Mouse (Mus musculus): Measurements from ENCODE around the gene Rcvrn.

DNA sequence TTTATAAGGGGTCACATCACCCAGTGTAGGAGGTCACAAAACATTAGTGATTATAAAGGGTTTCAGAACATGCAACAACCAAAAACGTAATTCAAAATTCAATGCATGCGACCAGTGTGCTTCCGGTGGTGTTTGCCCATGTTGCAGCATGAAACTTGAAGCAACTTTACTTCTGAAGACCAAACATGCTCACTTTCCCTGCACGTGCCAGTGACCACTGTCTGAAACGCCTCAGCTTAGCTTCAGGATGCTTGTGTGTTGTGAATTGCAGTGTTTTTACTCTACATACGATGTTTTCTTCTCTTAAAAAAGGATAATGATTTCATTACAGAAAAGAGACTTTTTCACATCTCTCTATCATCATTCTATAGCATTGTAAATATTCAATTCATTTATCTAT is 43.2 kb downstream of the Rcvrn start:
- TF ChIP-seq CTCF (conservative IDR thresholded peaks at IDR 0.05; ENCODE audit: low read length) (no peak), POU5F1 (IDR thresholded peaks at IDR 0.05; ENCODE audit: borderline replicate concordance, low read length) (no peak), NANOG (IDR thresholded peaks at IDR 0.05; ENCODE audit: borderline replicate concordance, low read length) (no peak)

Data from E14TG2a.4 (cell line).